Mouse (Mus musculus): ENCODE measurements around the gene Nfe2l2. TPM values are rescaled to one million over a fixed set of nuclear protein-coding genes. Genes with fewer than 3 reads are reported as not detected.

The Nfe2l2 gene
- polyA plus RNA-seq, 1 experiment: 20.0 TPM

DNA sequence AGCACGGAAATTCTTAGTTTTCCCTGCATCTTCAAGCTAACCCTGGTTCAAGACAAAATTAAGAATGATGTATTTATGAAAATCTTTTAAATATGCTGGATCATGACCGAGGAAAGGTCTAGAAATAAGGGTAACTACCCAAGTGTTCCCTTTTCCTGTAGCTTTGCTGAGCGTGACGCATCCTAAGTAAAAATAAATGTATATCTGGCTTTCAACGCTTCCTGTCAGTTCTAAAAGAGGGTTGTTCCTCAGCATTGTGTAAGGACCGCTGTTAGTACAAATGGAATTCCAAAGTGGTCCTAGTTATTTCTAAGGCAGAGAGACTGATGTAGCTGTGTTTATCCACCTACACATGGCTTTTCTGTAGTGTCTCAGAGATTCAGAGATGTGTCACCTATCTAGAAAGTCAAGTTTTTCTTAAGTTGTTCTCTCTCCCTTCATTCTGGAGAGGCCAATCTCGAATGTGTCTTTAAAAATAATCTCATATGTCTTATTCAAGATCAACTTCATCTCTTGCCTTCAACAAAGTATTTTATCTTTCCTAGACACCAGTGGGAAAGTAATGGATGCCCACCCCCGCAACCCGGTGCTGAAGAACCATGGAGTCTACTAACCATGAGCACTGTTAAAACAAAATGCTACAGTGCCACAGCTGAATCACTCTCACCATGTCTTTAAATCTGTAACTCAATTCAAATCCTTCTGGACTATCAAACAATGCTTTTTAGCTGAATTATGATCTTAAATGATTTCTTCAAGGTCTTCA lies 2.4 kb downstream of the Nfe2l2 start:
- Histone ChIP-seq H3K27ac (ENCODE audit: insufficient read depth, low read length) (no peak overlapping the region), H3K36me3 (ENCODE audit: control insufficient read depth, insufficient read depth, low read length) (no peaks in the 10 kb centered on the region), H3K4me1 (ENCODE audit: control insufficient read depth, insufficient read depth, insufficient read length) (peaks cover 11% of the 10 kb centered on the region), H3K27me3 (ENCODE audit: control insufficient read depth, insufficient read depth, low read length) (no peaks in the 10 kb centered on the region), H3K4me3 (ENCODE audit: extremely low read depth, insufficient read depth, insufficient read length) (no peak overlapping the region; the same call in 1 of the 2 replicates)
- TF ChIP-seq CTCF (IDR thresholded peaks at IDR 0.05; ENCODE audit: extremely low read depth, insufficient read depth, insufficient read length, insufficient replicate concordance) (no peak), POLR2A (IDR thresholded peaks at IDR 0.05; ENCODE audit: low read depth, low read length) (no peak)
- WGBS: 46% methylated on average over 9 of the region's 9 CpGs
- no peak for DNase-seq (ENCODE audit: low read depth in 1 of 2, low spot score in 2 of 2)

DNA sequence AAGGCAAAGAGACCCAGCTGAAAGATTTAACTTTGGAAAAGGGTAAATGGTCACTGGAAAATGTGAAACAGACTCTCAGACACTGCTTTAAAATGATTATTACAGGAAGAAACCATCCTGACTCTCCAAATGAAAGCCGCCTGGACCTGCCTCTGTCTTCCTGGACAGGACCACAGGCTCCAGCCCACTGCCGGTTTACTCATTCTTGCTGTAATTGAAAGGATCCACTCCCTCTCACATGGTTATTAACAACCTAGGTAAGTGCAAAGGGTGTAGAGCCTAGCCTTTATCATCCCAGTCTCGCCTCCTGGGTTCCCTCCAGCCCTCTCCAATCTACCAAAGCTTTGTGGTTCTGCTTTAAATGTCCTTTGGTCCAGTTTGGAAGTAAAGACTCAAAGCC lies 3.2 kb downstream of the Nfe2l2 start:
- WGBS: 84% methylated on average over 3 of the region's 3 CpGs
- Histone ChIP-seq H3K4me3 (ENCODE audit: extremely low read depth, insufficient read depth, insufficient read length) (no peak overlapping the region), H3K36me3 (ENCODE audit: control insufficient read depth, insufficient read depth, low read length) (no peaks in the 10 kb centered on the region), H3K27me3 (ENCODE audit: control insufficient read depth, insufficient read depth, low read length) (no peaks in the 10 kb centered on the region), H3K4me1 (ENCODE audit: control insufficient read depth, insufficient read depth, insufficient read length) (peaks cover 13% of the 10 kb centered on the region), H3K27ac (ENCODE audit: insufficient read depth, low read length) (no peak overlapping the region)
- no peak for TF ChIP-seq CTCF (IDR thresholded peaks at IDR 0.05; ENCODE audit: extremely low read depth, insufficient read depth, insufficient read length, insufficient replicate concordance)
- no peak for TF ChIP-seq POLR2A (IDR thresholded peaks at IDR 0.05; ENCODE audit: low read depth, low read length)
- DNase-seq (ENCODE audit: low read depth in 1 of 2, low spot score in 2 of 2): no peak

DNA sequence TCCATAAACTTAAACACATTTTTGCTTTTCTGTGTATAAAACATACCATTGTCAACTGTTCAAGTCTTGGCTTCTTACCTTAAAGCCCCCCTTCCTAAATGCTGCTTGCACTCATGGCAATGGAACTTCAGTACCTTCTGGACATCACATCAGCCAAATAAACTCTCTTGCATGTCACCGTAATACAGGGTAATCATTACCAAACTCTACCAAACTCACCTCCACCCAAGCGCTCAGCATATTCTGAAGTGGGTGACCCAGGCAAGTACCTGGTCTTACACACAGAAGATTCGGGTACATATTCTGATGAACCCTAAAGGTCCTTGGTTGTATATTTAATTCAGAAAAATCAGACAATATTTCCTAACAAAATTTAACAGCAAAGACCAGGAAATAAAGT lies 3.9 kb downstream of the Nfe2l2 start:
- WGBS: 90% methylated on average over 3 of the region's 3 CpGs
- DNase-seq (ENCODE audit: low read depth in 1 of 2, low spot score in 2 of 2): no peak
- Histone ChIP-seq H3K4me3 (ENCODE audit: extremely low read depth, insufficient read depth, insufficient read length) (no peak overlapping the region), H3K36me3 (ENCODE audit: control insufficient read depth, insufficient read depth, low read length) (no peaks in the 10 kb centered on the region), H3K4me1 (ENCODE audit: control insufficient read depth, insufficient read depth, insufficient read length) (peaks cover 15% of the 10 kb centered on the region), H3K27ac (ENCODE audit: insufficient read depth, low read length) (no peak overlapping the region), H3K27me3 (ENCODE audit: control insufficient read depth, insufficient read depth, low read length) (no peaks in the 10 kb centered on the region)
- TF ChIP-seq POLR2A (IDR thresholded peaks at IDR 0.05; ENCODE audit: low read depth, low read length) (no peak), CTCF (IDR thresholded peaks at IDR 0.05; ENCODE audit: extremely low read depth, insufficient read depth, insufficient read length, insufficient replicate concordance) (no peak)

DNA sequence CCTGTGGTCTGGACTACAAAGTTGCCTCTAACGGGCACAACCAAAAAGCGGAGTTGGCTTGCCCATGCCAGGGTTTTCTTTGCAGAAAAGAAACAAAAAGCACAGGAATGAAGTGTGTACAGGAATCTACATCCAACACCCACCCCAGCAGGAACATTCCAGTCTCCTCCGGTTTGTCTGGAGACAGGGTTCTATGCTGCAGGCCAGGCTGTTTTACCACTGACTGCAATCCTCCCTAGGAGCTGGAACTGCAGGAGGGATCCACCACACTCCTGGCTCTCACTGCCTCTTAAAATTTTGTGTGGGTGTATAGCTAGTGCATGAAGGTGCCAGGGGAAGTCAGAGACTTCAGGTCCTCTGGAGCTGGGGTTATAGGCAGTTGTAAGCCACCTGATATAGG lies 5.6 kb downstream of the Nfe2l2 start:
- DNase-seq (ENCODE audit: low read depth in 1 of 2, low spot score in 2 of 2): no peak
- 94% methylated on average over 3 of the region's 3 CpGs for WGBS
- peaks cover 15% of the 10 kb centered on the region for H3K4me1 ChIP-seq (ENCODE audit: control insufficient read depth, insufficient read depth, insufficient read length)
- H3K27ac ChIP-seq (ENCODE audit: insufficient read depth, low read length): no peak overlapping the region
- H3K27me3 ChIP-seq (ENCODE audit: control insufficient read depth, insufficient read depth, low read length): no peaks in the 10 kb centered on the region
- H3K4me3 ChIP-seq (ENCODE audit: extremely low read depth, insufficient read depth, insufficient read length): no peak overlapping the region
- no peaks in the 10 kb centered on the region for H3K36me3 ChIP-seq (ENCODE audit: control insufficient read depth, insufficient read depth, low read length)
- TF ChIP-seq POLR2A (IDR thresholded peaks at IDR 0.05; ENCODE audit: low read depth, low read length): no peak
- no peak for TF ChIP-seq CTCF (IDR thresholded peaks at IDR 0.05; ENCODE audit: extremely low read depth, insufficient read depth, insufficient read length, insufficient replicate concordance)

DNA sequence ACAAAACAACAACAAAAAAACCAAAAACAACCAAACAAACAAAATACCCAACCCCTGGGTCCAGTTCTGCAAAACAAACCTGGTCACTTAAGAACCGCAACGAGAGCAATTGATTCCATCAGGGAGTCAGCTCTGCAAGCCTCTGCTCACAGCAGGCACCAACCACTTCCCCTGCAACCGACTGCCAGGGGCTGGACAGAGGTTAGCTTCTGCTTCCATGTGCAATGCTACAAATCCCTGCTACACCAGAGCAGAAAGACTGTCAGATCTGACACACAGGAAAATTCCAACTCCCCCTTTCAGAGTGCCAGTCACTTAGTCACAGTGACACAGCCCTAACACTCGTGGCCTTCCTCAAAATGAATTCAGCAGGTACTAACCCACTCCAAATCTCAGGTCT lies 6.4 kb downstream of the Nfe2l2 start:
- no peak for TF ChIP-seq CTCF (IDR thresholded peaks at IDR 0.05; ENCODE audit: extremely low read depth, insufficient read depth, insufficient read length, insufficient replicate concordance)
- TF ChIP-seq POLR2A (IDR thresholded peaks at IDR 0.05; ENCODE audit: low read depth, low read length): no peak
- no peaks in the 10 kb centered on the region for H3K27me3 ChIP-seq (ENCODE audit: control insufficient read depth, insufficient read depth, low read length)
- H3K4me3 ChIP-seq (ENCODE audit: extremely low read depth, insufficient read depth, insufficient read length): no peak overlapping the region
- H3K36me3 ChIP-seq (ENCODE audit: control insufficient read depth, insufficient read depth, low read length): no peaks in the 10 kb centered on the region
- 19% methylated on average over 4 of the region's 4 CpGs for WGBS
- H3K27ac ChIP-seq (ENCODE audit: insufficient read depth, low read length): no peak overlapping the region
- H3K4me1 ChIP-seq (ENCODE audit: control insufficient read depth, insufficient read depth, insufficient read length): peaks cover 15% of the 10 kb centered on the region
- no peak for DNase-seq (ENCODE audit: low read depth in 1 of 2, low spot score in 2 of 2)

DNA sequence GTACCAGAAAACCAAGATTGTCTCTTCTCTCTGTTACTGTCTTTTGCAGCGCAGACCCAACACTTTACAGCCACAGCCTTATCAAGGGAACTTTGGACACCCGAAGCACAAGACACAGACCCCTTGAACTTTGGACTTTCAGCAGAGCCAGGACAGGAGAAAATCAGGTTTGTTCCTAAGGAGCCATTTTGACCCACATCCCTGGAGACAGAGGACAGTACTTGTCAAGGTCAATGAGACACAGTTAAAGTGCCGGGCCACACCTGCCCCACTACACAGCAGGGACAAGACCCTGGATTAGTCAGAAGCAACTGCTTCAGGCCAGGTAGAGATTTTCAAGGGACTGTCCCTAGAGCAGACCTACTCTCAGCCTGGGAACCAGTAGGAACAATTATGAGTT lies 7.2 kb downstream of the Nfe2l2 start:
- peaks cover 15% of the 10 kb centered on the region for H3K4me1 ChIP-seq (ENCODE audit: control insufficient read depth, insufficient read depth, insufficient read length)
- no peak for DNase-seq (ENCODE audit: low read depth in 1 of 2, low spot score in 2 of 2)
- no peaks in the 10 kb centered on the region for H3K27me3 ChIP-seq (ENCODE audit: control insufficient read depth, insufficient read depth, low read length)
- H3K4me3 ChIP-seq (ENCODE audit: extremely low read depth, insufficient read depth, insufficient read length): no peak overlapping the region
- TF ChIP-seq POLR2A (IDR thresholded peaks at IDR 0.05; ENCODE audit: low read depth, low read length) (no peak), CTCF (IDR thresholded peaks at IDR 0.05; ENCODE audit: extremely low read depth, insufficient read depth, insufficient read length, insufficient replicate concordance) (no peak)
- 90% methylated on average over 3 of the region's 3 CpGs for WGBS
- no peak overlapping the region for H3K27ac ChIP-seq (ENCODE audit: insufficient read depth, low read length)
- H3K36me3 ChIP-seq (ENCODE audit: control insufficient read depth, insufficient read depth, low read length): no peaks in the 10 kb centered on the region

DNA sequence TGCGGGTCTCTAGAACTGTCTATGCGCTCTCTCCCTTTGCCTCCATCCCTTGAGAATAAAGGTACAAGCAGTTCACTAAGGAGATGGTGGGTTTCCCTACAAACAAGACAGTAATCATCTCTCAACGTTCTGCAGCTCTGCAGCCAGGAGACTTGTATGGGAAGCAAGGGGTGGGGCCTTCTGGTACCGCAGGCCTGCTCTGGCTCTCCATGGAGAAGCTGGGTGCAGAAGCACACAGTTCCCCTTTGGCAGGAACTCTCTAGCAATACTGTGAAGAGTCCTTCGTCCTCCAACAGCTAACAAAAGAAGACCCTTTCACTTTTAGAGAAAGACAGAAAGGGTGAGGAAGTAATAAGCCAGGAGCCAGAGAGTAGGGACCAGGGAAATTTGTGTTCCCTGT lies 8.1 kb downstream of the Nfe2l2 start:
- WGBS: 49% methylated on average over 5 of the region's 5 CpGs
- TF ChIP-seq CTCF (IDR thresholded peaks at IDR 0.05; ENCODE audit: extremely low read depth, insufficient read depth, insufficient read length, insufficient replicate concordance) (no peak), POLR2A (IDR thresholded peaks at IDR 0.05; ENCODE audit: low read depth, low read length) (no peak)
- no peak for DNase-seq (ENCODE audit: low read depth in 1 of 2, low spot score in 2 of 2)
- Histone ChIP-seq H3K4me3 (ENCODE audit: extremely low read depth, insufficient read depth, insufficient read length) (no peak overlapping the region), H3K27me3 (ENCODE audit: control insufficient read depth, insufficient read depth, low read length) (no peaks in the 10 kb centered on the region), H3K36me3 (ENCODE audit: control insufficient read depth, insufficient read depth, low read length) (no peaks in the 10 kb centered on the region), H3K4me1 (ENCODE audit: control insufficient read depth, insufficient read depth, insufficient read length) (peaks cover 14% of the 10 kb centered on the region; the same call in 1 of the 2 replicates), H3K27ac (ENCODE audit: insufficient read depth, low read length) (no peak overlapping the region)
